Mouse (Mus musculus): ENCODE data around the gene Gm5148. TPM values are rescaled to one million over a fixed set of nuclear protein-coding genes. Genes with fewer than 3 reads are reported as not detected.

Gm5148 gene
- total RNA-seq (2012; rRNA removed) = 68.4 and 69.6 TPM in 2 replicates

- in situ Hi-C loops (cut with MboI; ENCODE audit: low sequenced_read_pairs in 2 of 2, unreplicated experiment in 2 of 2) = loop anchor here in 1 of 2 experiments (5.0 kb wide), 1 partner anchor 82 kb away; no protein-coding TSS in a partner anchor
- Histone ChIP-seq H3K9me3 (ENCODE audit: control insufficient read depth, insufficient read depth, low read depth, low read length) (no peaks in the 10 kb centered on the region), H3K9ac (ENCODE audit: insufficient read depth, low read depth, low read length, poor library complexity, severe bottlenecking) (no peak within 1 kb of the TSS), H3K4me1 (ENCODE audit: control insufficient read depth in 2 of 2, insufficient read depth in 2 of 2, low read length in 2 of 2, poor library complexity in 1 of 2) (peaks cover 0 to 8% of the 10 kb centered on the region in 2 experiments; a peak in 1 of 4 replicates), H3K4me3 (ENCODE audit: insufficient read depth in 1 of 2, low read depth in 1 of 2, low read length in 2 of 2, poor library complexity in 1 of 2, severe bottlenecking in 1 of 2) (peak within 1 kb of the TSS; percentile 24 to 59), H3K36me3 (ENCODE audit: control insufficient read depth, insufficient read depth, low read length, poor library complexity, severe bottlenecking) (no peaks in the 10 kb centered on the region), H3K27ac (ENCODE audit: insufficient read depth, low read depth, low read length, poor library complexity, severe bottlenecking) (peak within 1 kb of the TSS; percentile 45; the same call in 1 of the 2 replicates)
- DNase-seq (ENCODE audit: low read depth, low spot score) = peak; percentile 47
- no peak for TF ChIP-seq ZNF384 (IDR thresholded peaks at IDR 0.05; ENCODE audit: low read depth, low read length)
- TF ChIP-seq ZC3H11A (IDR thresholded peaks at IDR 0.05; ENCODE audit: borderline replicate concordance, low read depth, low read length) = no peak
- TF ChIP-seq HCFC1 (IDR thresholded peaks at IDR 0.05; ENCODE audit: borderline replicate concordance, insufficient read depth, low read length) = no peak
- peak; percentile 69 for TF ChIP-seq MAFK (IDR thresholded peaks at IDR 0.05; ENCODE audit: insufficient read depth, low read depth, low read length)
These were observed at the start of gene Gm5148 for GRCm38 (mm10) chr3:37724171-37724804. Gm5148 (minus strand) TSS chr3:37724490.

- Histone ChIP-seq H3K27ac (ENCODE audit: insufficient read depth, low read depth, low read length, poor library complexity, severe bottlenecking) (no peak overlapping the region), H3K4me3 (ENCODE audit: insufficient read depth in 1 of 2, low read depth in 1 of 2, low read length in 2 of 2, poor library complexity in 1 of 2, severe bottlenecking in 1 of 2) (no peak overlapping the region), H3K9me3 (ENCODE audit: control insufficient read depth, insufficient read depth, low read depth, low read length) (no peaks in the 10 kb centered on the region), H3K9ac (ENCODE audit: insufficient read depth, low read depth, low read length, poor library complexity, severe bottlenecking) (no peak overlapping the region), H3K36me3 (ENCODE audit: control insufficient read depth, insufficient read depth, low read length, poor library complexity, severe bottlenecking) (no peaks in the 10 kb centered on the region), H3K4me1 (ENCODE audit: control insufficient read depth in 2 of 2, insufficient read depth in 2 of 2, low read length in 2 of 2, poor library complexity in 1 of 2) (no peaks in the 10 kb centered on the region)
- no peak for DNase-seq (ENCODE audit: low read depth, low spot score)
- in situ Hi-C loops (cut with MboI; ENCODE audit: low sequenced_read_pairs in 2 of 2, unreplicated experiment in 2 of 2) = no loop called here
- TF ChIP-seq CHD2 (IDR thresholded peaks at IDR 0.05; ENCODE audit: low read depth, low read length) (no peak), ZNF384 (IDR thresholded peaks at IDR 0.05; ENCODE audit: low read depth, low read length) (no peak)
These were observed 46.7 kb upstream of the Gm5148 start for GRCm38 (mm10) chr3:37770951-37771350.

- Histone ChIP-seq H3K27ac (ENCODE audit: insufficient read depth, low read depth, low read length, poor library complexity, severe bottlenecking) (no peak overlapping the region), H3K4me1 (ENCODE audit: control insufficient read depth in 2 of 2, insufficient read depth in 2 of 2, low read length in 2 of 2, poor library complexity in 1 of 2) (no peaks in the 10 kb centered on the region), H3K9me3 (ENCODE audit: control insufficient read depth, insufficient read depth, low read depth, low read length) (no peaks in the 10 kb centered on the region), H3K9ac (ENCODE audit: insufficient read depth, low read depth, low read length, poor library complexity, severe bottlenecking) (no peak overlapping the region), H3K4me3 (ENCODE audit: insufficient read depth in 1 of 2, low read depth in 1 of 2, low read length in 2 of 2, poor library complexity in 1 of 2, severe bottlenecking in 1 of 2) (no peak overlapping the region), H3K36me3 (ENCODE audit: control insufficient read depth, insufficient read depth, low read length, poor library complexity, severe bottlenecking) (no peaks in the 10 kb centered on the region)
- in situ Hi-C loops (cut with MboI; ENCODE audit: low sequenced_read_pairs in 2 of 2, unreplicated experiment in 2 of 2) = no loop called here
- TF ChIP-seq MAFK (IDR thresholded peaks at IDR 0.05; ENCODE audit: insufficient read depth, low read depth, low read length) (no peak), ZC3H11A (IDR thresholded peaks at IDR 0.05; ENCODE audit: borderline replicate concordance, low read depth, low read length) (no peak), HCFC1 (IDR thresholded peaks at IDR 0.05; ENCODE audit: borderline replicate concordance, insufficient read depth, low read length) (no peak), CHD2 (IDR thresholded peaks at IDR 0.05; ENCODE audit: low read depth, low read length) (no peak), ZNF384 (IDR thresholded peaks at IDR 0.05; ENCODE audit: low read depth, low read length) (no peak)
- no peak for DNase-seq (ENCODE audit: low read depth, low spot score)
These were observed 45.0 kb upstream of the Gm5148 start for GRCm38 (mm10) chr3:37769268-37769756.

GRCm38 (mm10) chr3:37767147-37768015 lies 43.1 kb upstream of the Gm5148 start:
- no peak for DNase-seq (ENCODE audit: low read depth, low spot score)
- H3K9ac ChIP-seq (ENCODE audit: insufficient read depth, low read depth, low read length, poor library complexity, severe bottlenecking) = no peak overlapping the region
- no peaks in the 10 kb centered on the region for H3K9me3 ChIP-seq (ENCODE audit: control insufficient read depth, insufficient read depth, low read depth, low read length)
- TF ChIP-seq HCFC1 (IDR thresholded peaks at IDR 0.05; ENCODE audit: borderline replicate concordance, insufficient read depth, low read length) (no peak), ZNF384 (IDR thresholded peaks at IDR 0.05; ENCODE audit: low read depth, low read length) (no peak)
- no peaks in the 10 kb centered on the region for H3K4me1 ChIP-seq (ENCODE audit: control insufficient read depth in 2 of 2, insufficient read depth in 2 of 2, low read length in 2 of 2, poor library complexity in 1 of 2)
- in situ Hi-C loops (cut with MboI; ENCODE audit: low sequenced_read_pairs in 2 of 2, unreplicated experiment in 2 of 2) = no loop called here
- H3K27ac ChIP-seq (ENCODE audit: insufficient read depth, low read depth, low read length, poor library complexity, severe bottlenecking) = no peak overlapping the region
- no peaks in the 10 kb centered on the region for H3K36me3 ChIP-seq (ENCODE audit: control insufficient read depth, insufficient read depth, low read length, poor library complexity, severe bottlenecking)
- no peak overlapping the region for H3K4me3 ChIP-seq (ENCODE audit: insufficient read depth in 1 of 2, low read depth in 1 of 2, low read length in 2 of 2, poor library complexity in 1 of 2, severe bottlenecking in 1 of 2)
